Mouse (Mus musculus) spleen, postnatal 10 days (tissue): ENCODE measurements at regions not wholly inside any gene's neighbourhood (a gene's known extent, or its start where the extent isn't known, plus 50 kb on each side); places are given as distances from the start of the nearest gene placed in this dataset.

ENCODE experiments used
- DNase-seq, 2 experiments: peaks; one replicate each; pipeline ENCODE4 v3.0.0; 2021 to 2022; ENCODE audit warnings: low spot score in 2 of 2

DNA sequence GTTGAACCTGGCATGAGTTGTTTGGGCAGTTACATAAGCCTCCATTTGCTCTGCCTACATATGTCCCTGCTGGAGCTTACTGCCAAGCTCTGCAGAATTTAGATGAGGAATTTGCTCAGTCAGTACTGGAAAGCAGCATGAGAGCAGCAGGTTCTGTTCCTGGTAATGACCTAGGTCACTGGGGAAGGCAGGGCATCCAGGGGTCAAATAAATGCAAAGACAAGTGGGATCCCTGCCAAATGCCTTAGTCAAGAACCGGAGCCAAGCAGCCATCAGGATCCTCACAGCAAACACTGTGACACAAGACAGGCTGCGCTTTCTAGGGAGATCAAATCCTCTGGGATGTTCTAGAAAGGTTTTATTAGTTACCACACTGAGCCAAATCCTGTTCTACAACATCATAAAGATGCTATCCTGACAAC lies 444.2 kb downstream of the Basp1 start:
- no peak for DNase-seq

DNA sequence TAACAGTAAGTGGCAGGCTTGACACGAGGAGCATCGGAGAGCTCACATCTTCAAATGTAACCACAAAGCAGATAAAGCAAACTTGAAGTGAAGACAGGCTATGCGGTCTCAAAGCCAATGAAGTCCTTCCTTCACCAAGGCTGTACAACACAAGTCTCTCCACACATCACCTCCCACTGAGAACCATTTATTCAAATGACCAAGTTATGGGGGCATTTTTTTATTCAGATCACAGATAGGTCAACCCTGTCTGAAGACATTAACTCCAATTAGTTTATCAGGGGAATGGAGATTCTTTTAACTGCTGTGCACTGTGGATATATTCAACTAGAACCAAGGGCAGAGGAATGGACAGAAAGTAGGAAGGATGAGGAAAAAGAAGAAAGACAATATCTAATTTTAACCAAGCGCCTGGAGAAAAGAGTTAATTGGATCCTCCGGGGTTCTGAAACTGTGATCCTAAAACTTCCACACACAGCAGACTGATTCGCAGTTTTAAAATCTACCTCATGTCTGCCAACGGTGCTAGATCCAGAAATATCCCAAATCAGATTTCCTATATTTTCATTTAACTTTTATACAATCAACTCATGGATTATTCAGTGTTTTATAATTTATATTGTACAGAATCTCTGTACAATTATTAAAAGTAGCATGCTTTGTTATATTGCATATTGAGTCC lies 444.8 kb downstream of the Basp1 start:
- DNase-seq, result no peak

DNA sequence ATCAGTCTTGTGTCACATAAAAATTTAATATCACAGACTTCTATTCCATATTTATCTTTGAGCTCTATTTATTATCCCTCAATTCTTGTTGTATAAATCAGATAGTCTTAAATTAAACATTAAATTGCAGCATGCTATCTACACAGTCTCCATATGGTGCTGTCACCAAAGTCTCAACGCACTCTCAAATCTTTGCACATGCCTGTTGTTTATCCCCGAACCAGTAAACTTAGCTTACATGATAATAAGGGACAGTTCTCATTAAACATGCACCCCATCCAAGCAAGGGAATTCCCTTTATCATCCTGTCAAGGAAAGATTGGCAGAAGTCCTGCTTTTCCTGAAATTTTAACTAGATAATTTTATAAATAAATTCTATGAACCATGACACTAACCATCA lies 483.8 kb downstream of the Basp1 start:
- no peak for DNase-seq

DNA sequence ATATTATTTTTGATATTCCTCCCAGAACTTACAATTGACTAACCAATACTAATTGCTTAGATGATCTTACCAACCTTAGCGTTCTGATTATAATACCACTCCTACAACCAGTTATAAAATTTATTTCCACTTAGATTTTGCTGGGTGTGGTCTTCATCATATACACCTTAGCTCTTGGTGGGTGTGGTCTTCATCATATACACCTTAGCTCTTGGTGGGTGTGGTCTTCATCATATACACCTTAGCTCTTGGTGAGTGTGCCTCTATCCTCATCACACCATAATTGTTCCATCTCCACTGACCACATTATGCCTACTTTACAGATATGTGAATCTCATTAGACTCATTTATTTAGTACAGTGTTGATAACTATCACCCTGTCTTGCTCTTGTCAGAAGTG lies 501.7 kb downstream of the Basp1 start:
- no peak for DNase-seq

DNA sequence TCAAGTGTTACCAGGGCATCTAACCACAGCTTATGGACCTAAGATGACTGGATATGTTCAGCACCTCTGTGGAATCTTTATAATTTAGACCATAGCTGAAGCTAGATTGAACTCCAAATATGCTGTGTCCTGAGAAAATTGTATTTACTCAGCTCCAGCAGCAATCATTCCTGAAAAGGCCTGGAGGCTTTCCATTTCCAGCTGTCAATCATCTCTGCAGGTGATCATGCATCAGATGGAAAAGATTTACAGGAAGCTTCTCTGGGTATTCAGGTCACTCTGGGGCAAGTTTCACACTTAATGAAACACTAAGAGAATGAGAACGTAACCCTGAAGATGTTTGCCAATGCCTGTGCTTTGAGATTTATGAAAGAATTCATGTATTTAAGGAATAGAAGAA lies 502.1 kb downstream of the Basp1 start:
- no peak for DNase-seq

DNA sequence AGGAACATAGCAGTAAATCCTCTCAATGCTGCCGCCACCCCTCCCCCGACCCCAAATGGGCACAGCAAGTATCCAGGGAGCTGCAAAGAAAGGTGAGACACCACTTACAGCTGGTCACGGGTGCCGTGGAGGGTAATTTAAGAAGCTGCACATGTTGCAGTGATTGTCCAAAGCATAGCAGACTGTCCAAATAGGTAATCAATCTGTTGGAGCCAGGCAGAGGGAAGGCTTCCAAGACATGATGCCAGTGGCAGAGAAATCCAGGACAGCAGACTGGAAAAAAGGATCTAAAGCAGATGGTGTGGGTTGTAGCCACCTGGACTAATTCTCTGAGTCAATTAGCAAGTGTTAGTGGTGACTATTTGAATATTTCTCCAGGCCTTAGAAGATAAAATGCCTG lies 506.6 kb downstream of the Basp1 start:
- no peak for DNase-seq

DNA sequence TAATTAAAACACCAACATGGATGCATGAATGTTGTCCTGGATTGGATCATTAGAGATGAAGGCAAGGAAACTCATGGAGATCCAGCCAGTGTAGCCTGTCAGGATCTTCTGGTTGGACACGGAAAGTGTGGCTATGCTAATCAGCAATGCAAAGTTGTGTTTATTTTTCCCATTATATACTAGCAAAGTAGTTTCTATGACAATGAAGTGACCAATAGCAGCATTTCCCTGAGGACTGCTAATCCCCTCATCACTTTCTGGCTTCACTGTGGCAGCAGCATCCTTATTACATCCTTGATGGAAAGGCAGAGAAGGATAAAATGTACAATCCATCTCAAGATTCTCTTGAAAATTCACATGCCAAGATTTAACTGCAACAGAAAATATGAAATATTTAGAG lies 534.7 kb downstream of the Basp1 start:
- no peak for DNase-seq

DNA sequence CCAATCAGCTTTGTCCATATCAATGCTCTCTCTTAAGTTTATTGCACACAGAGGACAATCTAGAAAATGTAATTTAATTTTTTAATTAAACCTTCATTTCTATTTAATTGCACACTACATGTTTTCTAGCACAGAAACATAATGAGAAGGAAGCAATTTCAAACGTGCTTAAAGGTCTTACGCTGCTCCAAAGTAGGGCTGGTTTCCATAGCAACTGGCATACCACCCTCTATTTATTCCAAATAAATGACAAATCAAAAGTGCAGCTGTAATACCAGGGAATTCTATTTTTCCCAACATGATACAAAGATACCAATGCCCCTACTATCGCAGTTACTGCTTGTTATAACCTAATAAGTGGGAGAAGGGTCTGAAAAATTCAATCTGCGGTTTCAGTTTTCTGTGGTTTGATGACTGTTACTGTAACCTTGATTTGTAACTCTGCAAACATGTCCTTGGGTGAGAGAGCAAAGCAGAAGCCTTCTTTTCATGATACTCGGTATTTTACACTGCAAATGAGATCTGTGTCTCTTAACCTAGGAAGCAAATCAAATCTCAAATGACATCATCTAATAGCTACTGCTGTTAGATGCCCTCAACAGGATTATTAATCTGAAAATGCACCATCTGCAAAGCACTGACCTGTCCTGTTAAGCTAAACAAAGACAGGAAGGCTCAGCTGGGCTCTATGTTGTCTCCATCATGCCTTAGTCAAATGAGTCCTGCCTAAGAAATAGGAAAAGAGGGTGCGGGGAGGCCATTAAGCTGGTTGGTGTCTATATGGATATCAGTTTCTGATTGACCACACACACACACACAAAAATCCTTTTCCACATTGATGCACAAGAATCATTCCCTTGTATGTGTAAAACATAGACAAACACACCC lies 535.6 kb downstream of the Basp1 start:
- DNase-seq, result no peak

DNA sequence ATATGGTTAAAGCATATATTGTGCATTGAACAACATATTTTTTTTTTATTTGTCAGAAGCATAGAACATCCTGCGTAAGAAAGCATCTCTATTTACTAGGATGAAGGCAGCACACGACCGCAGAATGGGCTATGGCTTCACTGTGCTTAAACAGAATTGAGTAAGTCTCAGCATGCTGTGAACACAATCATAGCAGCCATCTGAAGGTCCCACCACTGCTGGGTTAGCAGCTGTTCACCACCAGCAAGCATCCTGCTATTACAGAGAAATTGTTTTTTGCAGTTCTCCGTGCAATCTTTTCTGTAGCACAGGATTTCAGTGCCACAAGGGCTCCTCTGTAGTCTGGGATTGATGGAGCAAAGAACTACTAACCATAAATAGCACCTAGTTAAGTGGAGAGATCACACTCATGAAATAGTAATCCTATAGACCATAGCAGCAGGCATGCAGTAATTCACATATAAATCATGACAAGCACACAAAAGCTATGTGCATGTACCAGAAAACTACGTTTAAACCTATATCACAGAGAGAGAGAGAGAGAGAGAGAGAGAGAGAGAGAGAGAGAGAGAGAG lies 537.3 kb downstream of the Basp1 start:
- no peak for DNase-seq

DNA sequence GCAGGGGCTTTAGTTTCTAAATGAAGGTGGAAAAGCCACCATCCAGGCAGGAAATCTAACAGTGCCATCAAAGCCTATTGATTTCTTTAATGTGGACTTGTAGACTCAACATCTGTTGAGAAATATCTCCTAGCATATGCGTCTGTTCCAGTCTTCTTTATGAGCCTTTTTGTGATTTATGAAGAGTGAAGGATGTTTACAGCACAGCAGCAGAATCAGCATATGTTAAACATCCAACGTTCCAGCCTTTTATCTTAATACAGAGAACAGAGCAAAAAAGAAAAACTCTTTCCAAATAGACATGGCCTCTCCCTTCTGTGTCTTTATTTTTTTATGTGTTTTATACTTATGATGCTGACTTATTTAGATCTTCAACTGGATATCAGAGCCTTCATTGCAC lies 573.3 kb downstream of the Basp1 start:
- no peak for DNase-seq

DNA sequence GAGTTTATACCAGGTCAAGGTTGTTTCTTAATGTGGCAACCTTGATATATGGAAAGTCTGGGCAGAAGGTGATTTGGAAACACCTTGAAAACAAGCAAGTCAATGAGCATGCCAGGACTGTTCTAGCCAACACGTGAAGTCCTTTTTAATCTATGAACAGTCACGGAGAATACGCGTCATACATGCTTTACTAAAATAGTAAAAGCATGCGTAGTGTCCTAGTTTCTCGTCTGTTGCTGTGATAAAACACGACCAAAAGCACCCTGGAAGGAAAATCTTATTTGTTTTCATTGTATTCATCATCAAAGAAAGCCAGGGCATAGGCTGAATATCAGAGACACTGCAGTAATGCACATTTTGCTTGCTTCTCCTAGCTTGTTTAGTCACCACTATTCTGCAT lies 575.2 kb downstream of the Basp1 start:
- no peak for DNase-seq

DNA sequence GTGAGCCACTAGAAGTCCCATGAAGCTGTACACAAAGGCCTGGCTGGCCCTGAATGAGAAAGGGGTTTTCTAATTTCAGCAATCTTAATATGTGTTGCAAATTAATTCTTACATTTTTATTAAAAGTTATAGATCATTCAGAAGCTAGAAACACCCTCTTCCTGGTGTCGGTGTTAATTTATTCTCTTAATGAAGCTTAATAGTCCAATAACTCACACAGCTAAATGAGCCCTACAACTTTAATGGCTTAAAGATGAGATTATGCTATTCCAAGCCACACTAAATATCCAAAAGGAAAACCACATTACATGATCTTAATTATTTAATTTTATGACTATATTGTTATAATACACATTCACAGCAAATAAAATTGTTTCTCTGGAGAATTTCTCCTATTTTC lies 585.7 kb downstream of the Basp1 start:
- no peak for DNase-seq

DNA sequence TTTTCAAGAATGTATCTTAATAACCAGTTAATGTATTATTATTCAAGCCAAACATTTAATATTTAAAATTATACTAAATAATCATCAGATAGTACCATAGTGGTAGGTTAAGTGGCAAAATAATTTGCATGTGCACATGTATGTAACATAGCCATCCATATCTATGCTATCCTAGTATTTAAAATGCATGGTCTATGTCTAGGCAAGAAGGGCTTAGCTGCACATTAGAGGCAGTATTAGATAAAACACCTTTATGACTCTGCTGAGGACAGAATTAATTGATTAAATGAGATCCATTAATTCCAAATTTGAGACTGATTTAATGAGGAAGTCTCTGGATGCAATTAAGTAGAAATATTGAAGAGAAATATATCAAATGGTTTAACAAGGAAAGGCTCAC lies 586.3 kb downstream of the Basp1 start:
- DNase-seq, result no peak

DNA sequence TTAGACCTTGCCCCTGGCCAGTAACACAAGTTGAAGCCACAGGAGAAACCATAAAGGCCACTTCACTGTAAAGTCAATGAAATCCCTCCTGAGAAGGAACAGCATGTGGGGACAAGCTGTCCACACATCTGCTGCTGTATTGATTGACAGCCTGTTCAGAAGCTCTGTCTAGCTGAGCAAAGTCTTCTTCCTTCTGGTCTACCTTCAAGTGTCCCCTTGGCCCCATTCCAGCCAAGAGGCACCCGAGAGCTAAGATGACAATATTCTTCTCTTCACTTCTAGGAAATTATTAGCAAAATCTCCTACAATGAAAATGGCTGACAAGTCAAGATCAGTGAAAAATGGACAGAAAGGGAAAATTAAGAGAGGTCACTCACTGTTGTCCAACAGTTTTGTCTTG lies 616.7 kb downstream of the Basp1 start:
- no peak for DNase-seq

DNA sequence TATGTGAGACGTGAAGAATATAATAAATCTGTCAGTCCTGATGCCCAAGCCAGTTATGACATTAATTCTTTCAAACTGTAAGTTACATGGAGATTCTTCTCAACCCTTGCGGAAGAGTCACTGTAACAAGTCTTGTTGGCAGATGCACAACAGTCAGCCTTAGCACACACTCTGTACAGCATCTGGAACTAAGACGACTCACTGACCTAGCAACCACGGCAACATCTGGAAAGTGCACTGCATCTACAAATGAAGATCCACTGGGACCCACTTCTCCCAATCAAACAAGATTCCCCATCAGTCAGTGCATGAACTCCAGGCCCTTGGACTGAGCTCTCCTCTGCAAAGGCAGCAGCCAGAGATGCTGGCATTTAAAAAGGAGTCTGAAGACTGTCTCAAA lies 620.2 kb downstream of the Basp1 start:
- DNase-seq, result no peak

DNA sequence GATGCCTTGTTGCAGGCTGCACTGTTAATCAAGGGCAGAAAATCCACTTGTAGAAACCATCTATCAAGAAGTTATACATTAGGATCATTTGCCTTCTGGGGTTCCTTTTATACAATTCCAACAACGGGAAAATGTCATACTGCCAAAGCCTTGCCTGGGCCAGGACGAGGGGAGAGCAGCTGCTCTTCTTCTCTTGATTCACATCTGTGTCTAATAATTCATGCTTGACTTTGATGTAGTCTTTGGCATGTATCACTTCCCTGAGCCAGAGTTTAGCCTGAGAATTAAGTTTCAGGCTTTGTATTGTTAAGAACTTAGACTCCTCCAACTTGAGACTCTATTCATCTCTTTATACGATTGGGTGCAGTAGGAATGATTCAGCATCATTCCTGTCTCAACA lies 627.2 kb downstream of the Basp1 start:
- no peak for DNase-seq

DNA sequence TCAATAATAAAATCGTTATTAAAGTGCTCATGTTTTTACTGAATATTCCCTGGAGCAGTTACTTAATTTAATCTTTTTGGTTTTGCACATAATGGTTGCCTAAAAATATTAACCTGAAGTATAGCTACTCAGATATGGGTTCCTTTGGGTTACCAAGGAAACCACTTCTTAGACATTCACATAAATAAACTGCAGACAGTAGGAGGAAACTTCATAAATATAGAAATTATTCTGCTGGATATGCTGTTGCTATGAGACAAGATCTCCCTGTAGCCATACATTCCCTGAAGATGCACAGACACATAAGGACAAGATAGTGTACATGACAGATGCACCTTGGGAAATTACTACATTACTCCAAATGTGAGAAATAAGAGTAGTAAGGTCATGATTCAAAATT lies 635.3 kb downstream of the Basp1 start:
- no peak for DNase-seq

DNA sequence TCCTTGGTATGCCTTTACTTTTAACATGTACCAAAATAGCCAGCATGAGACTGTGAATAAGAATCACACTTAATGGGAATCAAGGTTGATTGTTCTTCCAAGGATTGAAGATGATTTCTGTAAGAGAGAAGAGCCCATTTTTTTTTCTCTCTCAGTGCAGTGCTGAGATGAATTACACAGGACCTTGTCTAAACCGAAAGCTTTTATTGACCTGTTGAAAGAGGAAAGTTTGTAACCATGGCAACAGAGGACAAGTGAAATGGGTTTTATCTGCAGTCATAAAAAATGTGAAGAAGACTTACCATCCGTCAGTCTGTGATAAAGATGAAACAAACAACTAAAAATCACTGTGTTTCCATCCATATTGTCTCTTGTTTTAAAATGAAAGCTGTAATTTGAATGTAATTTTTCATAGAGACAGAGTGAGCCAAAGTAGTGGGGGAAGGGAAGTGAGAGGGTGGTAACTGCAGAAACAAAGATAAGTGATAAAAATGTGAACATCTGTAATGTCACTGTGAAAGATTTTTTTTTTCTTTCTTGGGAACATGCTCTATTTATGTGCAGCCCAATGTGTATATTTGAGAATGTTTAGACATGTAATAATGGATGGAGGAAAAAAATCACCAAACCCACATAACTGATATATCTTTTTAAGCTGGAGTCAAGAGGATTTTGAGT lies 661.9 kb downstream of the Basp1 start:
- DNase-seq, result no peak

DNA sequence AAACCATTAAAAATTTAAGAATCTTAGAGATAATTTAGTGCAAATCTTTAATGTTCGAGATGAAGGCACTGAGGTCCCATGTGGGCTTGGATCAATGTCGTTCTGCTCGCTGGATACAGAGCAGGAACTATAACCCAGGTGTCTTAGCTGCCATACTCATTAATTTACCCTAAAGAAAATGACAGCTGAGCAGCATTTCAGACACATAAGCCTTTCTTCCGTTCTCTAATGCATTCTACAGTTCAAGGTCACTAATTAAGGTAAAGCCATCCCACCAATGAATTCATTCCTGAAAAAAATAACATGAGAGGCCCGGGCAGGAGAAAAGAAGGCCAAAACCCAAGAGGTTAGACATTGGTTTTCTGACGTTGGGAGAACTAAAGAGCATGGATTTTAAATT lies 670.3 kb downstream of the Basp1 start:
- DNase-seq, result no peak

DNA sequence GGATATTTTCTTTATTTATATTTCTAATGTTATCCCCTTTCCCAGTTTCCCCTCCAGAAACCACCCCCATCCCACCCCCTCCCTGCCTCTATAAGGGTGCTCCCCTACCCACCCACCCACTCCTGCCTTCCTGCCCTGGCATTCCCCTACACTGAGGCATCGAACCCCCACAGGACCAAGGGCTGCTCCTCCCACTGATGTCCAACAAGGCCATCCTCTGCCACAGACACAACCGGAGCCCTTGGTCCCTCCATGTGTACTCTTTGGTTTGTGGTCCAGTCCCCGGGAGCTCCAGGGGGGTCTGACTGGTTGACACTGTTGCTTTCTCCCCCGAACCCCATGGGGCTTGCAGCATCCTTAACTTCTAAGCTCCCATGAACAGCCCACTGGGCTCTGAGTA lies 688.4 kb downstream of the Basp1 start:
- DNase-seq, result no peak

DNA sequence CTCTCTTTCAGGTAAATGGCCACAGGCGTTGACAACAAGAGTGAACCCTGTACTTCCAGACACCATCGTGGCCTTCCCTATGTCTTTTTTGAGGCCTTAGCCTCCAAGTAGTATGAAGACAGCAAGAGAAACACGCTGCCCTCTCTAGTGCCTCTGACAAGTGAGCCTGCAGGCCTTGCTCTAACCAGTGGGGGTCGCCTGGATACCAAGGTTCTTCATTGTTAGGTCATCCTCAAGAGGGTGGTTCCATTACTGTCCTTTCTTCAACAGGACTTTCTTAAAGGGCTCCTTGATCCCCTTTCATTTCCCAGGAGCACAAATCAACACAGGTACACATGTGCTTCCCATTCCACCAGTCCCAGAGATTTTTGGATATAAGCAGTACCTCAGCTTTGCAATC lies 688.9 kb downstream of the Basp1 start:
- DNase-seq, result no peak

DNA sequence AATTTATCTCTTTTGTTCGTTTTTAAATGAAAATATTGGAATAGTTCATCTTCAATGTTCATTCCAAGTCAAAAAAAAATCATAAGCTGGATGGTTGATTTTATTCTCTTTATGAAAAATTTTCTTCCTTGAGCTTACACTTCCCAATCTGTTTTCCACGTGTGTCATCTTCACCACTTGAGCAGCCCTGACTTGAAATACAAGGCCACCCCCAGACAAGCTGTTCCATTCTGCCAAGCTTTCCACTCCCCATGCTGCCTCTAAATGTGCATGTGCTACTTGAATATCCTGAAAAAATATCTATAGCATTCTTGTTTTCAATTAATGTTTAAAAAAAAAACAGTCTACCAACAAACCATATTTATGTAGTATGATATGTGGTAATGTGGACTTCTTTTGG lies 693.2 kb downstream of the Basp1 start:
- no peak for DNase-seq

DNA sequence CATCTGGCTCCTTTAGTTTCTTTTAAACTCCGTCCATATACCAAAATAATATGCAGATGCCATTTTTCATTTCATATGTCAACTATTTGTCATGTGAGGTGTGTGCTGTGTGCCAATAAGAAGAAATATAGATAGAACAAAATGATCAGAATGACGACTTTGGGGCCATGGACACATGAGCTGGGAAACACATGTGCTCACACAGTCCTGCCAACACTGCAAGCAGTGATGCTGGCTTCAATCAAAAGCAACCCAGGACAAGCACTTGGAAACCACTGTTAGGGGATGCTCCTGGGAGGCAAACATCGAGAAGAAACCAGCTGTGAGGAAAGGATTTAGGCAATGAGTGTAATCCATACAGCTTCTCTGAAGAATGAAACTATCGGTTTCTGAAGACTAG lies 731.4 kb downstream of the Basp1 start:
- DNase-seq, result no peak
